Mouse (Mus musculus): Measurements from ENCODE around the gene Atp1a4. TPM values are rescaled to one million over a fixed set of nuclear protein-coding genes. Genes with fewer than 3 reads are reported as not detected.

Atp1a4 gene
- polyA plus RNA-seq, 1 experiment, result 0.09 TPM

- DNase-seq, result peak; percentile 52
- Histone ChIP-seq H3K4me3 (ENCODE audit: insufficient read depth, low read depth, low read length) (no peak overlapping the region), H3K27ac (ENCODE audit: insufficient read depth, low read depth, low read length) (peak overlapping the region; percentile 61), H3K4me1 (ENCODE audit: control insufficient read depth, insufficient read depth, low read length) (peaks cover 34% of the 10 kb centered on the region), H3K27me3 (replicated peaks; ENCODE audit: control insufficient read depth, insufficient read depth, low read length) (no peaks in the 10 kb centered on the region), H3K36me3 (ENCODE audit: control insufficient read depth, insufficient read depth, low read length) (no peaks in the 10 kb centered on the region; the same call in 1 of the 2 replicates)
- WGBS, result 25% methylated on average over 4 of the region's 4 CpGs
- TF ChIP-seq CTCF (conservative IDR thresholded peaks at IDR 0.05; ENCODE audit: insufficient read depth, insufficient read length, low read depth, low read length), result no peak
- TF ChIP-seq POLR2A (IDR thresholded peaks at IDR 0.05; ENCODE audit: low read depth, low read length), result no peak
Observed at GRCm38 (mm10) chr1:172203566-172203965, 54.6 kb downstream of the Atp1a4 start.

- 44% methylated on average over 2 of the region's 2 CpGs for WGBS
- Histone ChIP-seq H3K27ac (ENCODE audit: insufficient read depth, low read depth, low read length) (peak overlapping the region; percentile 61; the same call in 1 of the 2 replicates), H3K4me1 (ENCODE audit: control insufficient read depth, insufficient read depth, low read length) (peaks cover 34% of the 10 kb centered on the region), H3K36me3 (ENCODE audit: control insufficient read depth, insufficient read depth, low read length) (peaks cover 1% of the 10 kb centered on the region), H3K27me3 (replicated peaks; ENCODE audit: control insufficient read depth, insufficient read depth, low read length) (no peaks in the 10 kb centered on the region), H3K4me3 (ENCODE audit: insufficient read depth, low read depth, low read length) (no peak overlapping the region)
- DNase-seq, result no peak
- TF ChIP-seq POLR2A (IDR thresholded peaks at IDR 0.05; ENCODE audit: low read depth, low read length), result no peak
- no peak for TF ChIP-seq CTCF (conservative IDR thresholded peaks at IDR 0.05; ENCODE audit: insufficient read depth, insufficient read length, low read depth, low read length)
Observed at GRCm38 (mm10) chr1:172202894-172203522, 55.2 kb downstream of the Atp1a4 start.

GRCm38 (mm10) chr1:172201967-172202880 is 56.0 kb downstream of the Atp1a4 start:
- H3K27ac ChIP-seq (ENCODE audit: insufficient read depth, low read depth, low read length), result no peak overlapping the region
- TF ChIP-seq CTCF (conservative IDR thresholded peaks at IDR 0.05; ENCODE audit: insufficient read depth, insufficient read length, low read depth, low read length) (no peak), POLR2A (IDR thresholded peaks at IDR 0.05; ENCODE audit: low read depth, low read length) (no peak)
- H3K4me1 ChIP-seq (ENCODE audit: control insufficient read depth, insufficient read depth, low read length), result peaks cover 34% of the 10 kb centered on the region
- no peak overlapping the region for H3K4me3 ChIP-seq (ENCODE audit: insufficient read depth, low read depth, low read length)
- H3K36me3 ChIP-seq (ENCODE audit: control insufficient read depth, insufficient read depth, low read length), result peaks cover 3% of the 10 kb centered on the region
- WGBS, result 44% methylated on average over 14 of the region's 14 CpGs
- no peak for DNase-seq
- H3K27me3 ChIP-seq (replicated peaks; ENCODE audit: control insufficient read depth, insufficient read depth, low read length), result no peaks in the 10 kb centered on the region

- WGBS, result 58% methylated on average over 7 of the region's 7 CpGs
- H3K4me1 ChIP-seq (ENCODE audit: control insufficient read depth, insufficient read depth, low read length), result peaks cover 34% of the 10 kb centered on the region
- H3K27me3 ChIP-seq (replicated peaks; ENCODE audit: control insufficient read depth, insufficient read depth, low read length), result no peaks in the 10 kb centered on the region
- peaks cover 3% of the 10 kb centered on the region for H3K36me3 ChIP-seq (ENCODE audit: control insufficient read depth, insufficient read depth, low read length)
- TF ChIP-seq CTCF (conservative IDR thresholded peaks at IDR 0.05; ENCODE audit: insufficient read depth, insufficient read length, low read depth, low read length) (no peak), POLR2A (IDR thresholded peaks at IDR 0.05; ENCODE audit: low read depth, low read length) (no peak)
- DNase-seq, result no peak
- H3K4me3 ChIP-seq (ENCODE audit: insufficient read depth, low read depth, low read length), result no peak overlapping the region
- no peak overlapping the region for H3K27ac ChIP-seq (ENCODE audit: insufficient read depth, low read depth, low read length)
Observed at GRCm38 (mm10) chr1:172200871-172201447, 57.3 kb downstream of the Atp1a4 start.

- peaks cover 28% of the 10 kb centered on the region for H3K4me1 ChIP-seq (ENCODE audit: control insufficient read depth, insufficient read depth, low read length)
- WGBS, result 66% methylated on average over 5 of the region's 5 CpGs
Observed at GRCm38 (mm10) chr1:172200161-172200560, 58.1 kb downstream of the Atp1a4 start.

GRCm38 (mm10) chr1:172198996-172199395 is 59.2 kb downstream of the Atp1a4 start:
- no peak overlapping the region for H3K27ac ChIP-seq (ENCODE audit: insufficient read depth, low read depth, low read length)
- 73% methylated on average over 4 of the region's 4 CpGs for WGBS
- TF ChIP-seq POLR2A (IDR thresholded peaks at IDR 0.05; ENCODE audit: low read depth, low read length) (no peak), CTCF (conservative IDR thresholded peaks at IDR 0.05; ENCODE audit: insufficient read depth, insufficient read length, low read depth, low read length) (no peak)
- no peak for DNase-seq
- peaks cover 20% of the 10 kb centered on the region for H3K4me1 ChIP-seq (ENCODE audit: control insufficient read depth, insufficient read depth, low read length)
- no peak overlapping the region for H3K4me3 ChIP-seq (ENCODE audit: insufficient read depth, low read depth, low read length)
- no peaks in the 10 kb centered on the region for H3K27me3 ChIP-seq (replicated peaks; ENCODE audit: control insufficient read depth, insufficient read depth, low read length)
- peaks cover 3% of the 10 kb centered on the region for H3K36me3 ChIP-seq (ENCODE audit: control insufficient read depth, insufficient read depth, low read length)

More at GRCm38 (mm10) chr1:172200161-172200560, 58.1 kb downstream of the Atp1a4 start:
- Histone ChIP-seq H3K27me3 (replicated peaks; ENCODE audit: control insufficient read depth, insufficient read depth, low read length) (no peaks in the 10 kb centered on the region), H3K36me3 (ENCODE audit: control insufficient read depth, insufficient read depth, low read length) (peaks cover 3% of the 10 kb centered on the region), H3K4me3 (ENCODE audit: insufficient read depth, low read depth, low read length) (no peak overlapping the region), H3K27ac (ENCODE audit: insufficient read depth, low read depth, low read length) (no peak overlapping the region)
- DNase-seq, result no peak
- TF ChIP-seq POLR2A (IDR thresholded peaks at IDR 0.05; ENCODE audit: low read depth, low read length) (no peak), CTCF (conservative IDR thresholded peaks at IDR 0.05; ENCODE audit: insufficient read depth, insufficient read length, low read depth, low read length) (no peak)

All from kidney, adult 2 months (tissue).